Mouse (Mus musculus): Measurements from ENCODE around the gene Abhd4. TPM values are rescaled to one million over a fixed set of nuclear protein-coding genes. Genes with fewer than 3 reads are reported as not detected.
A peak's percentile ranks its signal among the peaks of the same experiment; 100 is the strongest.

Abhd4 gene
- total and polyA plus RNA-seq, 2 experiments from 2014 or later = 103 to 192 TPM

- WGBS = 69% methylated on average over 7 of the region's 7 CpGs
- no peak overlapping the region for H3K9ac ChIP-seq (replicated peaks; ENCODE audit: low read depth, low read length)
- peaks cover 15% of the 10 kb centered on the region for H3K36me3 ChIP-seq (replicated peaks; ENCODE audit: control insufficient read depth, insufficient read depth, low read length)
- ATAC-seq (ENCODE audit: insufficient read depth, low read depth) (no peak), DNase-seq (ENCODE audit: low spot score) (no peak)
- no peaks in the 10 kb centered on the region for H3K9me3 ChIP-seq (replicated peaks; ENCODE audit: control insufficient read depth, low read length)
- H3K4me3 ChIP-seq (ENCODE audit: low read depth, low read length) = no peak overlapping the region
- no peak overlapping the region for H3K4me2 ChIP-seq (ENCODE audit: low read depth, low read length)
- H3K27me3 ChIP-seq (ENCODE audit: control insufficient read depth, insufficient read depth, low read length) = no peaks in the 10 kb centered on the region
- peaks cover 26% of the 10 kb centered on the region for H3K4me1 ChIP-seq (ENCODE audit: control insufficient read depth, insufficient read depth)
- TF ChIP-seq CTCF (IDR thresholded peaks at IDR 0.05; ENCODE audit: low read depth) = no peak
- H3K27ac ChIP-seq (ENCODE audit: low read depth) = no peak overlapping the region
These were observed 4.2 kb downstream of the Abhd4 start for GRCm38 (mm10) chr14:54258131-54258670.

GRCm38 (mm10) chr14:54259003-54259721 is 5.2 kb downstream of the Abhd4 start:
- peak; percentile 95 for DNase-seq (ENCODE audit: low spot score)
- no peaks in the 10 kb centered on the region for H3K9me3 ChIP-seq (replicated peaks; ENCODE audit: control insufficient read depth, low read length)
- peak overlapping the region; percentile 82 for H3K4me3 ChIP-seq (ENCODE audit: low read depth, low read length)
- TF ChIP-seq CTCF (IDR thresholded peaks at IDR 0.05; ENCODE audit: low read depth) (no peak), EP300 (IDR thresholded peaks at IDR 0.05; ENCODE audit: low read depth) (no peak)
- ATAC-seq (ENCODE audit: insufficient read depth, low read depth) = peak; percentile 95
- peak overlapping the region; percentile 88 for H3K27ac ChIP-seq (ENCODE audit: low read depth)
- peaks cover 24% of the 10 kb centered on the region for H3K36me3 ChIP-seq (replicated peaks; ENCODE audit: control insufficient read depth, insufficient read depth, low read length)
- under 1% methylated on average over 35 of the region's 35 CpGs for WGBS
- peak overlapping the region; percentile 79 for H3K9ac ChIP-seq (replicated peaks; ENCODE audit: low read depth, low read length)
- H3K4me1 ChIP-seq (ENCODE audit: control insufficient read depth, insufficient read depth) = peaks cover 26% of the 10 kb centered on the region
- no peaks in the 10 kb centered on the region for H3K27me3 ChIP-seq (ENCODE audit: control insufficient read depth, insufficient read depth, low read length)
- peak overlapping the region; percentile 79 for H3K4me2 ChIP-seq (ENCODE audit: low read depth, low read length)

- H3K4me2 ChIP-seq (ENCODE audit: low read depth, low read length) = peak overlapping the region; percentile 79
- H3K36me3 ChIP-seq (replicated peaks; ENCODE audit: control insufficient read depth, insufficient read depth, low read length) = peaks cover 26% of the 10 kb centered on the region
- TF ChIP-seq EP300 (IDR thresholded peaks at IDR 0.05; ENCODE audit: low read depth) = no peak
- no peak for TF ChIP-seq CTCF (IDR thresholded peaks at IDR 0.05; ENCODE audit: low read depth)
- H3K4me3 ChIP-seq (ENCODE audit: low read depth, low read length) = peak overlapping the region; percentile 82
- H3K27me3 ChIP-seq (ENCODE audit: control insufficient read depth, insufficient read depth, low read length) = no peaks in the 10 kb centered on the region
- peaks cover 25% of the 10 kb centered on the region for H3K4me1 ChIP-seq (ENCODE audit: control insufficient read depth, insufficient read depth)
- ATAC-seq (ENCODE audit: insufficient read depth, low read depth) (no peak), DNase-seq (ENCODE audit: low spot score) (no peak)
- WGBS = 21% methylated on average over 8 of the region's 8 CpGs
- peak overlapping the region; percentile 79 for H3K9ac ChIP-seq (replicated peaks; ENCODE audit: low read depth, low read length)
- H3K27ac ChIP-seq (ENCODE audit: low read depth) = peak overlapping the region; percentile 88
- H3K9me3 ChIP-seq (replicated peaks; ENCODE audit: control insufficient read depth, low read length) = no peaks in the 10 kb centered on the region
These were observed 5.7 kb downstream of the Abhd4 start for GRCm38 (mm10) chr14:54259722-54260085.

- 60% methylated on average over 2 of the region's 2 CpGs for WGBS
- Histone ChIP-seq H3K4me2 (ENCODE audit: low read depth, low read length) (peak overlapping the region; percentile 79), H3K4me3 (ENCODE audit: low read depth, low read length) (peak overlapping the region; percentile 82), H3K27me3 (ENCODE audit: control insufficient read depth, insufficient read depth, low read length) (no peaks in the 10 kb centered on the region), H3K27ac (ENCODE audit: low read depth) (no peak overlapping the region), H3K36me3 (replicated peaks; ENCODE audit: control insufficient read depth, insufficient read depth, low read length) (peaks cover 28% of the 10 kb centered on the region), H3K9ac (replicated peaks; ENCODE audit: low read depth, low read length) (peak overlapping the region; percentile 79; the same call in 1 of the 2 replicates), H3K9me3 (replicated peaks; ENCODE audit: control insufficient read depth, low read length) (no peaks in the 10 kb centered on the region), H3K4me1 (ENCODE audit: control insufficient read depth, insufficient read depth) (peaks cover 20% of the 10 kb centered on the region)
- no peak for DNase-seq (ENCODE audit: low spot score)
- no peak for TF ChIP-seq EP300 (IDR thresholded peaks at IDR 0.05; ENCODE audit: low read depth)
- TF ChIP-seq CTCF (IDR thresholded peaks at IDR 0.05; ENCODE audit: low read depth) = no peak
- ATAC-seq (ENCODE audit: insufficient read depth, low read depth) = no peak
These were observed 6.2 kb downstream of the Abhd4 start for GRCm38 (mm10) chr14:54260196-54260595.

GRCm38 (mm10) chr14:54261386-54261785 is 7.4 kb downstream of the Abhd4 start:
- TF ChIP-seq CTCF (IDR thresholded peaks at IDR 0.05; ENCODE audit: low read depth) (no peak), EP300 (IDR thresholded peaks at IDR 0.05; ENCODE audit: low read depth) (no peak)
- H3K4me2 ChIP-seq (ENCODE audit: low read depth, low read length) = no peak overlapping the region
- no peak overlapping the region for H3K4me3 ChIP-seq (ENCODE audit: low read depth, low read length)
- no peaks in the 10 kb centered on the region for H3K27me3 ChIP-seq (ENCODE audit: control insufficient read depth, insufficient read depth, low read length)
- H3K27ac ChIP-seq (ENCODE audit: low read depth) = no peak overlapping the region
- ATAC-seq (ENCODE audit: insufficient read depth, low read depth) (no peak), DNase-seq (ENCODE audit: low spot score) (no peak)
- peaks cover 18% of the 10 kb centered on the region for H3K4me1 ChIP-seq (ENCODE audit: control insufficient read depth, insufficient read depth)
- peaks cover 33% of the 10 kb centered on the region for H3K36me3 ChIP-seq (replicated peaks; ENCODE audit: control insufficient read depth, insufficient read depth, low read length)
- no peaks in the 10 kb centered on the region for H3K9me3 ChIP-seq (replicated peaks; ENCODE audit: control insufficient read depth, low read length)
- no peak overlapping the region for H3K9ac ChIP-seq (replicated peaks; ENCODE audit: low read depth, low read length)
- WGBS = 75% methylated on average over 2 of the region's 2 CpGs
